Comparison of ENCODE assay signal across 8 mouse cellular contexts in the genomic region with DNA sequence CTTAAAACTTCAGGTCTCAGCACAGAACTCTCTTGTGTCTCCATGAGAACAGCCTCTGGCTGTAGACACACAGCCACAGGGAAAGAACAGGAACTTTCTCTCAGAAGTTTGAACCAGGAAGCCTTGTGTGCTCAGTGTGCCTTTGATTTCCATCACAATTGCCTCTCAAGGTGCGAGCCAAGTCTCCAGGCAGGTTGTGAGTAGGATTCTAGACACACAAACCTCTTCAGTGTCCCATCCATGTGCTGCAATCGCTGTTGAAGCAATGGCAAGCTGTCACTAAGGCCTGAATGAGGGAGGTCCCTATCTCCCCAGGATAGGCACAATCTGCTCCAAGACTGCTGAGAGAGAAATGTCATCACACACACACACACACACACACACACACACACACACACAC. TPM values are rescaled to one million over a fixed set of nuclear protein-coding genes. Genes with fewer than 3 reads are reported as not detected.
DNase-seq lines count a peak whose midpoint lies in the region; ATAC-seq and TF ChIP-seq lines count a peak whose summit lies in the region.

No protein-coding gene starts in this region.

- H3K36me3 ChIP-seq in spleen, adult 2 months (ENCODE audit: control insufficient read depth, insufficient read depth, low read length) = peaks cover 2% of the 10 kb centered on the region; the same call in 1 of the 2 replicates
- no peaks in the 10 kb centered on the region for H3K36me3 ChIP-seq in limb, embryonic 11.5 days (ENCODE audit: control insufficient read depth, insufficient read depth, low read length)
- peaks cover 4% of the 10 kb centered on the region; the same call in 1 of the 2 replicates for H3K36me3 ChIP-seq in stomach, postnatal 0 days (ENCODE audit: control insufficient read depth, insufficient read depth, low read length)

- H3K9ac ChIP-seq in limb, embryonic 11.5 days (ENCODE audit: low read length) = no peak overlapping the region
- H3K9ac ChIP-seq in stomach, postnatal 0 days (ENCODE audit: low read length) = no peak overlapping the region

- no peak for TF ChIP-seq CTCF in spleen, adult 2 months (IDR thresholded peaks at IDR 0.05; ENCODE audit: extremely low read depth, insufficient read depth, insufficient read length, insufficient replicate concordance)
- TF ChIP-seq CTCF in stomach, postnatal 0 days (IDR thresholded peaks at IDR 0.05; ENCODE audit: low read depth) = no peak

- H3K27me3 ChIP-seq in spleen, adult 2 months (ENCODE audit: control insufficient read depth, insufficient read depth, low read length) = no peaks in the 10 kb centered on the region
- no peaks in the 10 kb centered on the region for H3K27me3 ChIP-seq in limb, embryonic 11.5 days (ENCODE audit: control insufficient read depth, insufficient read depth, low read length)
- no peaks in the 10 kb centered on the region for H3K27me3 ChIP-seq in stomach, postnatal 0 days (ENCODE audit: control insufficient read depth, insufficient read depth, low read length)

- DNase-seq in heart, adult 11 months = peak; percentile 93
- no peak for DNase-seq in heart, postnatal 4 days
- no peak for DNase-seq in spleen, adult 2 months (ENCODE audit: low read depth in 1 of 2, low spot score in 2 of 2)
- no peak for DNase-seq in spleen, postnatal 4 days (ENCODE audit: low spot score in 2 of 2)
- no peak for DNase-seq in limb, embryonic 11.5 days (ENCODE audit: low spot score)
- no peak for DNase-seq in stomach, postnatal 0 days (ENCODE audit: low spot score)
- no peak for DNase-seq in layer of hippocampus, postnatal 10 days (ENCODE audit: low spot score in 2 of 2)
- DNase-seq in left cerebral cortex, postnatal 36 days (ENCODE audit: low spot score in 2 of 2) = no peak

- intact Hi-C loops in left cerebral cortex, postnatal 36 days (cut with DNase I) = loop anchor here (5.0 kb wide), 1 partner anchor 339 kb away; no protein-coding TSS in a partner anchor

- H3K27ac ChIP-seq in spleen, adult 2 months (ENCODE audit: insufficient read depth, low read length) = peak overlapping the region; percentile 62
- no peak overlapping the region; the same call in 1 of the 2 replicates for H3K27ac ChIP-seq in limb, embryonic 11.5 days (replicated peaks; ENCODE audit: low read depth, low read length)
- peak overlapping the region; percentile 97 for H3K27ac ChIP-seq in stomach, postnatal 0 days (replicated peaks)

- WGBS in spleen, adult 2 months = 64% methylated on average over 2 of the region's 2 CpGs
- 54% methylated on average over 2 of the region's 2 CpGs for WGBS in limb, embryonic 11.5 days
- WGBS in stomach, postnatal 0 days = 46% methylated on average over 2 of the region's 2 CpGs

- H3K4me2 ChIP-seq in limb, embryonic 11.5 days (ENCODE audit: low read depth, severe bottlenecking) = peak overlapping the region; percentile 98; the same call in 1 of the 2 replicates
- no peak overlapping the region for H3K4me2 ChIP-seq in stomach, postnatal 0 days (replicated peaks; ENCODE audit: low read depth)

- H3K9me3 ChIP-seq in limb, embryonic 11.5 days (ENCODE audit: control insufficient read depth, low read length) = no peaks in the 10 kb centered on the region
- no peaks in the 10 kb centered on the region for H3K9me3 ChIP-seq in stomach, postnatal 0 days (ENCODE audit: control insufficient read depth, low read length)

- no peak overlapping the region for H3K4me3 ChIP-seq in spleen, adult 2 months (ENCODE audit: extremely low read depth, insufficient read depth, insufficient read length)
- no peak overlapping the region for H3K4me3 ChIP-seq in limb, embryonic 11.5 days (ENCODE audit: low read depth, low read length)
- no peak overlapping the region for H3K4me3 ChIP-seq in stomach, postnatal 0 days (ENCODE audit: low read depth, low read length)

- TF ChIP-seq POLR2A in spleen, adult 2 months (IDR thresholded peaks at IDR 0.05; ENCODE audit: low read depth, low read length) = no peak

- ATAC-seq in limb, embryonic 11.5 days (ENCODE audit: insufficient number of reproducible peaks, low FRiP score, low TSS enrichment, low read depth) = no peak
- no peak for ATAC-seq in stomach, postnatal 0 days (ENCODE audit: low FRiP score, low TSS enrichment)

- peaks cover 31% of the 10 kb centered on the region for H3K4me1 ChIP-seq in spleen, adult 2 months (ENCODE audit: control insufficient read depth, insufficient read depth, insufficient read length)
- H3K4me1 ChIP-seq in limb, embryonic 11.5 days (ENCODE audit: control insufficient read depth, insufficient read depth, low read length) = peaks cover 28% of the 10 kb centered on the region
- H3K4me1 ChIP-seq in stomach, postnatal 0 days (replicated peaks; ENCODE audit: control insufficient read depth, insufficient read depth) = peaks cover 5% of the 10 kb centered on the region; the same call in 1 of the 2 replicates

- no peak for TF ChIP-seq EP300 in stomach, postnatal 0 days (optimal IDR thresholded peaks at IDR 0.05)

RNA-seq across cellular contexts. Expression of a gene that starts 10.8 kb away (rescaled TPM):
- 10 to 100 TPM; 98.2 to 100.0 TPM for total RNA-seq in heart, postnatal 4 days (2021)
- 49.6 and 83.0 TPM in 2 replicates for polyA plus RNA-seq in spleen, adult 2 months (2012; rRNA removed)
- 4.9 and 5.6 TPM in 2 replicates for polyA plus RNA-seq in limb, embryonic 11.5 days (2014; fragmentation: Nextera tagmentation; extraction: Ambion mirVana)
- polyA plus RNA-seq in stomach, postnatal 0 days (2015; fragmentation: Nextera tagmentation; extraction: Ambion mirVana) = 10.1 and 10.2 TPM in 2 replicates
- total RNA-seq in layer of hippocampus, postnatal 10 days (2021) = 10 to 100 TPM; 57.0 to 63.1 TPM
- 10 to 100 TPM; 54.3 to 63.3 TPM for total RNA-seq in left cerebral cortex, postnatal 36 days (2021)
